Mouse (Mus musculus) adrenal gland, adult (tissue): Measurements from ENCODE around the gene Mrvi1.

Source experiments
- DNase-seq, 2 experiments: peaks; one replicate each; pipeline ENCODE4 v3.0.0; 2022 to 2023; ENCODE audit warnings: low spot score in 1 of 2; ENCODE audit not compliant: inconsistent age in 2 of 2

The Mrvi1 gene

GRCm38 (mm10) chr7:110843916-110844874, 138.1 kb downstream of the Mrvi1 start, which contains the start of gene Rnf141:
TSS of gene Rnf141 (minus strand) at chr7:110844457.
- DNase-seq = peak; percentile 92 to 97

- no peak for DNase-seq
Observed at GRCm38 (mm10) chr7:110840332-110840731, 141.9 kb downstream of the Mrvi1 start.

GRCm38 (mm10) chr7:110834522-110834921, 147.7 kb downstream of the Mrvi1 start:
- no peak for DNase-seq

GRCm38 (mm10) chr7:110834018-110834417, 148.2 kb downstream of the Mrvi1 start:
- peak in 1 of 2 experiments; percentile 67 for DNase-seq

- DNase-seq = peak in 1 of 2 experiments; percentile 61
Observed at GRCm38 (mm10) chr7:110833024-110833423, 149.2 kb downstream of the Mrvi1 start.

GRCm38 (mm10) chr7:110823995-110824953, 158.0 kb downstream of the Mrvi1 start:
- DNase-seq = peak in 1 of 2 experiments; percentile 52

GRCm38 (mm10) chr7:110823593-110823992, 158.7 kb downstream of the Mrvi1 start:
- DNase-seq = peak in 1 of 2 experiments; percentile 30

- peak in 1 of 2 experiments; percentile 32 for DNase-seq
Observed at GRCm38 (mm10) chr7:110823076-110823475, 159.2 kb downstream of the Mrvi1 start.

- DNase-seq = no peak
Observed at GRCm38 (mm10) chr7:110822055-110822454, 160.2 kb downstream of the Mrvi1 start.

- peak; percentile 74 to 89 for DNase-seq
Observed at GRCm38 (mm10) chr7:110821653-110822052, 160.6 kb downstream of the Mrvi1 start.

- peak; percentile 71 to 87 for DNase-seq
Observed at GRCm38 (mm10) chr7:110821068-110821467, 161.2 kb downstream of the Mrvi1 start.

- DNase-seq = peak in 1 of 2 experiments; percentile 65
Observed at GRCm38 (mm10) chr7:110818787-110819350, 163.4 kb downstream of the Mrvi1 start.
